Mouse (Mus musculus) stomach, postnatal 0 days (tissue): ENCODE data around the gene Chd1.

Experiments
- CTCF ChIP-seq: IDR thresholded peaks from 2 replicates; pipeline ENCODE4 v1.5.1; 2016; ENCODE audit warnings: antibody characterized with exemption, low read depth, mild to moderate bottlenecking, moderate library complexity
- EP300 ChIP-seq: optimal IDR thresholded peaks from 2 replicates; pipeline ENCODE3; 2016; ENCODE audit warnings: antibody characterized with exemption

GRCm38 (mm10) chr17:15680661-15681060 lies 24.1 kb upstream of the Chd1 start:
- TF ChIP-seq CTCF (no peak), EP300 (no peak)
